Mouse (Mus musculus): ENCODE measurements around the gene Gm13278. TPM values are rescaled to one million over a fixed set of nuclear protein-coding genes. Genes with fewer than 3 reads are reported as not detected.
"Not testable (repeated sequence)": the region's sequence is repeated elsewhere in the genome, so short reads cannot be mapped to it uniquely, and the experiment has no call there.

The Gm13278 gene
- polyA plus RNA-seq, 1 experiment from 2014 or later = not detected

DNA sequence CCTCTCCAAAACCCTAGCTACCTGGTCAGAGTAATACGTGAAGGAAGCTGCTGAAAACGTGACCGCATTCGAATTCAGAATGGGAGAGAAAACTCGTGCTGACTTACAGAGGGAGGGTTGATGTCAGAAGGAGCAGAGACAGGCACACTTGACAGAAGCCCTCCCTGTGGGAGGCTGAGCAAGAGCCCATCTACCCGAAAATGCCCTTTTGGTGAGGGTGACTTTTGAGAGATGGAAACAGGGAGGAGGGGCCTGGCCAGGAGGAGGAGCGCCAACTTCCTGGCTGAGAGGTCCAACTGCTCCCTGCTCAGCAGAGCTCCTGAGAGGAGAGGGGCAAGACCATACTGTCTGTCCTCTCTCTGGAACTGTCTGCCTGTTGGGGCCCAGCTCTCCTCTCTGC lies 8.0 kb downstream of the Gm13278 start, which contains the start of gene Gm13285:
Gene Gm13285, plus strand, starts transcription at position 301 of the 400 bp plus-strand sequence.
- H3K36me3 ChIP-seq; H3K4me3 ChIP-seq; H3K27ac ChIP-seq; H3K4me1 ChIP-seq; H3K9me3 ChIP-seq; H3K9ac ChIP-seq; H3K4me2 ChIP-seq; H3K27me3 ChIP-seq; ATAC-seq (ENCODE audit: insufficient number of reproducible peaks, low FRiP score, low TSS enrichment, low read depth): not testable (repeated sequence)
- 13% methylated on average over 5 of the region's 7 CpGs for whole genome bisulfite sequencing

DNA sequence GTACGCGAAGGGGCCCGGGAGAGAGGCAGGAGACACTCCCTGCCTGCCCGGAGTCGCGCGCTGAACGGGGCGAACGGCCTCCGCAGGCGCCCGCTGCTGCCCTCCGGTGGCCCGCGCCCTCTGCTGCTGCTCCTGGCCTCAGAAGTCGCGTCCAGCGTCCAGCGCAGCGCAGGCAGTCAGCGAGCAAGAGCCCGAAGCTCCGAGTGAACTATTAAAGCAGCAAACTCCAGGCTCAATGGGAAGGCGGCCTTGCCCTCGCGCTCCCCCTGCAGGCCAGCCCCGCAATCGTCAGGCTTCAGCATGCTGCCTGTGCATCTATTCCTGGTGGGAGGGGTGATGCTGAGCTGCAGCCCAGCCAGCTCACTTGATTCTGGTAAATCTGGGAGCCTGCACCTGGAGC lies 11.6 kb downstream of the Gm13278 start, which contains the start of gene Gm13287:
Gene Gm13287, plus strand, starts transcription at position 301 of the 400 bp plus-strand sequence.
- not testable (repeated sequence) for H3K4me2 ChIP-seq; H3K27me3 ChIP-seq; H3K4me1 ChIP-seq; H3K9me3 ChIP-seq; H3K36me3 ChIP-seq; ATAC-seq (ENCODE audit: insufficient number of reproducible peaks, low FRiP score, low TSS enrichment, low read depth); H3K9ac ChIP-seq; H3K27ac ChIP-seq; H3K4me3 ChIP-seq
- WGBS = no CpG with 5 or more reads among the region's 29 CpGs

GRCm38 (mm10) chr4:88805231-88805630 lies 13.9 kb downstream of the Gm13278 start, which contains the start of gene Gm13288:
Gene Gm13288, plus strand, starts transcription at chr4:88805531.
- not testable (repeated sequence) for ATAC-seq (ENCODE audit: insufficient number of reproducible peaks, low FRiP score, low TSS enrichment, low read depth); H3K9ac ChIP-seq; H3K36me3 ChIP-seq; H3K4me1 ChIP-seq; H3K9me3 ChIP-seq; H3K27me3 ChIP-seq; H3K27ac ChIP-seq
- H3K4me2 ChIP-seq = 0 out of 2 replicates have a peak within 1 kb of the TSS, but pooled peaks have one; percentile 30
- peak within 1 kb of the TSS; percentile 30 for H3K4me3 ChIP-seq
- no CpG with 5 or more reads among the region's 8 CpGs for WGBS

- whole genome bisulfite sequencing = 0% methylated on average over 7 of the region's 34 CpGs
- H3K4me3 ChIP-seq = peak overlapping the region; percentile 30
- H3K9ac ChIP-seq; H3K36me3 ChIP-seq; H3K27ac ChIP-seq; H3K9me3 ChIP-seq; H3K27me3 ChIP-seq; H3K4me1 ChIP-seq; ATAC-seq (ENCODE audit: insufficient number of reproducible peaks, low FRiP score, low TSS enrichment, low read depth): not testable (repeated sequence)
- 0 out of 2 replicates have a peak overlapping the region, but pooled peaks have one; percentile 30 for H3K4me2 ChIP-seq
These were observed 14.4 kb downstream of the Gm13278 start for GRCm38 (mm10) chr4:88805761-88806160.

GRCm38 (mm10) chr4:88815928-88816327 lies 24.6 kb downstream of the Gm13278 start, which contains the start of gene Ifna7:
Gene Ifna7, plus strand, starts transcription at chr4:88816228.
- Histone ChIP-seq H3K27ac (no peak within 1 kb of the TSS), H3K9ac (no peak within 1 kb of the TSS), H3K27me3 (no peaks in the 10 kb centered on the region), H3K9me3 (no peaks in the 10 kb centered on the region), H3K4me3 (no peak within 1 kb of the TSS), H3K36me3 (no peaks in the 10 kb centered on the region), H3K4me1 (no peaks in the 10 kb centered on the region), H3K4me2 (no peak within 1 kb of the TSS)
- no peak for ATAC-seq (ENCODE audit: insufficient number of reproducible peaks, low FRiP score, low TSS enrichment, low read depth)
- WGBS = 54% methylated on average over 3 of the region's 3 CpGs

DNA sequence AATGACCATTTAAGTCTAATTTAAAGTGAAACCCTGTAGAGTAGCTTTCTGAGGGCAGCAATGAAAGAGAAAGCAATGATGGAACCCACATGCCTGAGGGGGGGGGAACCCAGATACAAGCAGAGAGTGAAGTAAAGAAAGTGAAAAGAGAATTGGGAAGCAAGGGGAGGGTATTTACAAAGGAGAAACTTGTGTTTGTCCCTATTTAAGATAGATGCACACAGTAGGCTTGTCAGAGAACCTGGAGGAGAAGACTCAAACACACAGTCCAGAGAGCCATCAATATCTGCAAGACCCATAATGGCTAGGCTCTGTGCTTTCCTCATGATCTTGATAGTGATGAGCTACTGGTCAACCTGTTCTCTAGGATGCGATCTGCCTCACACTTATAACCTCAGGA lies 28.3 kb downstream of the Gm13278 start, which contains the start of gene Ifna11:
Gene Ifna11, plus strand, starts transcription at position 301 of the 400 bp plus-strand sequence.
- ATAC-seq (ENCODE audit: insufficient number of reproducible peaks, low FRiP score, low TSS enrichment, low read depth) = no peak
- H3K36me3 ChIP-seq = no peaks in the 10 kb centered on the region
- no peak within 1 kb of the TSS for H3K27ac ChIP-seq
- no peaks in the 10 kb centered on the region for H3K4me1 ChIP-seq
- H3K9me3 ChIP-seq = no peaks in the 10 kb centered on the region
- no peak within 1 kb of the TSS for H3K4me3 ChIP-seq
- WGBS = 73% methylated on average over 1 of the region's 1 CpGs
- H3K27me3 ChIP-seq = no peaks in the 10 kb centered on the region
- H3K9ac ChIP-seq = no peak within 1 kb of the TSS
- H3K4me2 ChIP-seq = no peak within 1 kb of the TSS

GRCm38 (mm10) chr4:88822995-88823394 lies 31.6 kb downstream of the Gm13278 start:
- 20% methylated on average over 4 of the region's 4 CpGs for WGBS
- Histone ChIP-seq H3K36me3 (no peaks in the 10 kb centered on the region), H3K4me2 (no peak overlapping the region), H3K9me3 (no peaks in the 10 kb centered on the region), H3K4me3 (no peak overlapping the region), H3K27me3 (no peaks in the 10 kb centered on the region), H3K4me1 (no peaks in the 10 kb centered on the region), H3K27ac (no peak overlapping the region), H3K9ac (no peak overlapping the region)
- no peak for ATAC-seq (ENCODE audit: insufficient number of reproducible peaks, low FRiP score, low TSS enrichment, low read depth)

GRCm38 (mm10) chr4:88827116-88827515 lies 35.8 kb downstream of the Gm13278 start, which contains the start of gene Ifna6:
Gene Ifna6, plus strand, starts transcription at chr4:88827416.
- not testable (repeated sequence) for H3K27me3 ChIP-seq; H3K4me3 ChIP-seq; H3K36me3 ChIP-seq; H3K4me2 ChIP-seq; H3K27ac ChIP-seq; H3K9me3 ChIP-seq; H3K9ac ChIP-seq; H3K4me1 ChIP-seq; ATAC-seq (ENCODE audit: insufficient number of reproducible peaks, low FRiP score, low TSS enrichment, low read depth)

- ATAC-seq (ENCODE audit: insufficient number of reproducible peaks, low FRiP score, low TSS enrichment, low read depth) = no peak
- Histone ChIP-seq H3K27me3 (no peaks in the 10 kb centered on the region), H3K4me2 (no peak overlapping the region), H3K4me1 (no peaks in the 10 kb centered on the region), H3K9me3 (no peaks in the 10 kb centered on the region), H3K9ac (no peak overlapping the region), H3K36me3 (no peaks in the 10 kb centered on the region), H3K4me3 (no peak overlapping the region), H3K27ac (no peak overlapping the region)
- 23% methylated on average over 4 of the region's 4 CpGs for WGBS
These were observed 39.2 kb downstream of the Gm13278 start for GRCm38 (mm10) chr4:88830523-88830922.

DNA sequence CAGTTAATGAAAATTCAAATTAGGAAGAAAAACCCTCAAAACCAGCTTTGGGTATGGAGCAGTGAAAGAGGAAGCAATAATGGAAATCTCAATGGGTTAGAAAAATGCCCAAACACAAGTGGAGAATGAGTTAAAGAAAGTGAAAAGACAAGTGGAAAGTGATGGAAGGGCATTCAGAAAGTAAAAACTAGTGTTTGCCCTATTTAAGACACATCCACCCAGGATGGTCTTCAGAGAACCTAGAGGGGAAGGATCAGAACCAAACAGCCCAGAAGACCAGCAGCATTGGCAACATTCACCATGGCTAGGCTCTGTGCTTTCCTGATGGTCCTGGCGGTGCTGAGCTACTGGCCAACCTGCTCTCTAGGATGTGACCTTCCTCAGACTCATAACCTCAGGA lies 43.9 kb downstream of the Gm13278 start, which contains the start of gene Ifna5:
Gene Ifna5, plus strand, starts transcription at position 301 of the 400 bp plus-strand sequence.
- not testable (repeated sequence) for H3K4me2 ChIP-seq; H3K9ac ChIP-seq; H3K4me3 ChIP-seq; H3K36me3 ChIP-seq; H3K4me1 ChIP-seq; H3K27ac ChIP-seq; ATAC-seq (ENCODE audit: insufficient number of reproducible peaks, low FRiP score, low TSS enrichment, low read depth); H3K9me3 ChIP-seq; H3K27me3 ChIP-seq
- 68% methylated on average over 1 of the region's 1 CpGs for WGBS

DNA sequence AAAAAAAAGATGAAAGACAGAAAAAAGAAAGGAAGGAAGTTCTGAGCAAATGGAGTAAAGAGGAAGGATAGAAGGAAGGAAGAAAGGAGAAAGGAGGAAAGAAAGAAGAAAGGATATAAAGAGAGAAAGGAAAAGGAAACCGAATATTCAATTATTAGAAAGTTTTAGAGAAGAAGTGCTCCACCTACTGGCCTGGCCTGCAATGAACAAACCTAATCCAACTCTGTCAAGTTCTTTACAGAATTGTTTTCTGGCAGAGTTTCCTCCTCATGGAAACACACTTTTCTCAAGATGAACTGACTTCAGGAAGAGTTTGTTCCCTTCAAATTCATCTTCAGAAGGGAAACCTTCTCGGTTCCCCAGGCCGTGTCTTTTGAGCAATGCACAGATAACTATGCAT lies 47.5 kb downstream of the Gm13278 start:
- no peak for ATAC-seq (ENCODE audit: insufficient number of reproducible peaks, low FRiP score, low TSS enrichment, low read depth)
- Histone ChIP-seq H3K9me3 (no peaks in the 10 kb centered on the region), H3K36me3 (no peaks in the 10 kb centered on the region), H3K4me1 (no peaks in the 10 kb centered on the region), H3K9ac (no peak overlapping the region), H3K4me2 (no peak overlapping the region), H3K27me3 (no peaks in the 10 kb centered on the region), H3K27ac (no peak overlapping the region), H3K4me3 (no peak overlapping the region)
- 48% methylated on average over 3 of the region's 3 CpGs for WGBS

GRCm38 (mm10) chr4:88840058-88840457 lies 48.7 kb downstream of the Gm13278 start:
- Histone ChIP-seq H3K9me3 (no peaks in the 10 kb centered on the region), H3K4me1 (no peaks in the 10 kb centered on the region), H3K4me2 (no peak overlapping the region), H3K9ac (no peak overlapping the region), H3K27ac (no peak overlapping the region), H3K4me3 (no peak overlapping the region), H3K27me3 (no peaks in the 10 kb centered on the region), H3K36me3 (no peaks in the 10 kb centered on the region)
- WGBS = 63% methylated on average over 3 of the region's 3 CpGs
- no peak for ATAC-seq (ENCODE audit: insufficient number of reproducible peaks, low FRiP score, low TSS enrichment, low read depth)

- Histone ChIP-seq H3K4me2 (no peak within 1 kb of the TSS), H3K27me3 (no peaks in the 10 kb centered on the region), H3K4me1 (no peaks in the 10 kb centered on the region), H3K36me3 (no peaks in the 10 kb centered on the region), H3K27ac (no peak within 1 kb of the TSS), H3K4me3 (no peak within 1 kb of the TSS), H3K9ac (no peak within 1 kb of the TSS), H3K9me3 (no peaks in the 10 kb centered on the region)
- no peak for ATAC-seq (ENCODE audit: insufficient number of reproducible peaks, low FRiP score, low TSS enrichment, low read depth)
- 64% methylated on average over 2 of the region's 2 CpGs for WGBS
These were observed 50.1 kb downstream of the Gm13278 start, which contains the start of gene Ifna4 for GRCm38 (mm10) chr4:88841438-88841911. Gene Ifna4, plus strand, starts transcription at chr4:88841861.

Measured in limb, embryonic 15.5 days (tissue).